Mouse (Mus musculus): ENCODE measurements around the gene Cntnap2.

GRCm38 (mm10) chr6:46909167-46909566 is 1850.0 kb downstream of the Cntnap2 start:
- TF ChIP-seq CTCF (IDR thresholded peaks at IDR 0.05; ENCODE audit: low read depth, low read length) (no peak), POLR2A (IDR thresholded peaks at IDR 0.05; ENCODE audit: borderline replicate concordance, low read depth, low read length) (no peak)
